Mouse (Mus musculus) limb, embryonic 13.5 days (tissue): Measurements from ENCODE around the gene Ell2. TPM values are rescaled to one million over a fixed set of nuclear protein-coding genes. Genes with fewer than 3 reads are reported as not detected.

Experiments
- ATAC-seq: fragments of 200-750 bp; cut with Nextera tagmentation; 2 replicates; pipeline ENCODE4 v1.8.0; 2017; ENCODE audit warnings: low read depth, moderate number of reproducible peaks, moderate TSS enrichment; ENCODE audit not compliant: low FRiP score
- H3K27ac ChIP-seq: fragments of 300-500 bp; sonication (generic); 2 replicates; pipeline ENCODE4 v1.5.1; 2015; ENCODE audit warnings: inconsistent platforms, mild to moderate bottlenecking, moderate library complexity
- H3K27me3 ChIP-seq: fragments of 300-500 bp; sonication (generic); 2 replicates; pipeline ENCODE4 v1.6.1; 2015; ENCODE audit warnings: mild to moderate bottlenecking, inconsistent platforms
- H3K36me3 ChIP-seq: fragments of 300-500 bp; sonication (generic); 2 replicates; pipeline ENCODE4 v1.6.1; 2015; ENCODE audit warnings: inconsistent platforms, mild to moderate bottlenecking, moderate library complexity
- H3K4me1 ChIP-seq: fragments of 300-500 bp; sonication (generic); 2 replicates; pipeline ENCODE4 v1.6.1; 2015; ENCODE audit warnings: inconsistent platforms
- H3K4me2 ChIP-seq: fragments of 300-500 bp; sonication (generic); replicated peaks from 2 replicates; pipeline ENCODE4 v1.6.1; 2015; ENCODE audit warnings: inconsistent platforms, mild to moderate bottlenecking, moderate library complexity
- H3K4me3 ChIP-seq: fragments of 300-500 bp; sonication (generic); 2 replicates; pipeline ENCODE4 v1.5.1; 2015; ENCODE audit warnings: moderate library complexity, mild to moderate bottlenecking, inconsistent platforms
- H3K9ac ChIP-seq: fragments of 300-500 bp; sonication (generic); 2 replicates; pipeline ENCODE4 v1.6.1; 2015; ENCODE audit warnings: mild to moderate bottlenecking, inconsistent platforms
- H3K9me3 ChIP-seq: fragments of 300-500 bp; sonication (generic); 2 replicates; pipeline ENCODE4 v1.6.1; 2016; ENCODE audit warnings: inconsistent platforms
- WGBS: fragments of 180-500 bp; shearing (Covaris S2); methylation state at CpG from one replicate; pipeline ENCODE4 v1.1.7; 2015; 5-methylcytosine and 5-hydroxymethylcytosine counted together
- polyA plus RNA-seq: library from polyadenylated mRNA; unstranded; fragments of >200 nt; fragmentation: Nextera tagmentation; extraction: Ambion mirVana; gene quantifications from 2 replicates; pipeline ENCODE4 v1.2.1, GENCODE M21; 2015

Gene Ell2
- polyA plus RNA-seq, 1 experiment from 2014 or later, result 6.7 TPM

GRCm38 (mm10) chr13:75776692-75777091, 70.1 kb downstream of the Ell2 start:
- H3K36me3 ChIP-seq, result peaks cover 16% of the 10 kb centered on the region
- H3K4me1 ChIP-seq, result peaks cover 3% of the 10 kb centered on the region; the same call in 1 of the 2 replicates
- no peaks in the 10 kb centered on the region for H3K9me3 ChIP-seq
- no peak for ATAC-seq
- 73% methylated on average over 1 of the region's 1 CpGs for WGBS
- no peaks in the 10 kb centered on the region for H3K27me3 ChIP-seq
- no peak overlapping the region for H3K4me2 ChIP-seq
- H3K27ac ChIP-seq, result no peak overlapping the region
- no peak overlapping the region for H3K9ac ChIP-seq
- H3K4me3 ChIP-seq, result no peak overlapping the region

DNA sequence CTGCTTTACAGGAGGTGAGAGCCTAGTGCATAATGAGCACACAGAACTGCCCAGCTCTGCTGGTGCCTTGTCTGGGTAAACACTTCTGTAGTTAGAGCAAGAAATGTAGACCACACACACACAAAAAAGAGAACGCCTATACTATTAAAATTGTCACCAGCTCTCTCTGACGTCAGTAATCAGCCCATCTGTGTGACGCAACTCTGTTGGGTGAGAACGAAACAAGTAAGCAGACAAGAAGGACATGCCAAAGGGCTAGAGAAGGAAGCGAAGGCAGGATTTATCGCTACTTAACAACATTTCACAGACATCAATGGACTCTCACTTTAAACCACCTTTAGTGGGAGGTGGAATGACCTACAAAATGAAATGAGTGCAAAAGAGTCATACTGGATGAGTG, 71.6 kb downstream of the Ell2 start:
- peaks cover 7% of the 10 kb centered on the region for H3K36me3 ChIP-seq
- H3K27ac ChIP-seq, result no peak overlapping the region
- H3K4me2 ChIP-seq, result no peak overlapping the region
- no peaks in the 10 kb centered on the region for H3K27me3 ChIP-seq
- no peak overlapping the region for H3K4me3 ChIP-seq
- WGBS, result 73% methylated on average over 6 of the region's 6 CpGs
- no peak overlapping the region for H3K9ac ChIP-seq
- H3K9me3 ChIP-seq, result no peaks in the 10 kb centered on the region
- peaks cover 3% of the 10 kb centered on the region; the same call in 1 of the 2 replicates for H3K4me1 ChIP-seq
- ATAC-seq, result no peak

DNA sequence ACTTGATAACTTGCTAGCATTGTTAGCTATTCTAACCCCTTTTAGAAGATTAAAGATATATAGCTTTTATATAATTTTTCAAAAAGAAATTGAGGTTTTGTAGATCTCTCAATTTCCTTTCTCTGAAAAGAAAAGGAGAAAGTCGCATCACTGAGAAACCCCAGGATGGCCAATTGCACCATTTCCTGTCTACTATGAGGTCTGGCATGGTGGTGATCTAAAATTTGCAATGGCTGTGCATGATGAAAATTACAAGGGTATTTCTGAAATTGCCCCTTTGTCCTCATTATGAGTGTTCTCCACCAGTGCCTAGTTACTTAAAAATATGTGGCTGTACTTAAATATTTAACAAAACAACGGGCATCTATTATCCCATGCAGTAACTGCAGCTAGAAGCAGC, 72.6 kb downstream of the Ell2 start:
- Histone ChIP-seq H3K36me3 (no peaks in the 10 kb centered on the region), H3K4me3 (no peak overlapping the region), H3K9me3 (no peaks in the 10 kb centered on the region), H3K9ac (no peak overlapping the region), H3K27me3 (no peaks in the 10 kb centered on the region), H3K27ac (no peak overlapping the region), H3K4me2 (no peak overlapping the region), H3K4me1 (peaks cover 3% of the 10 kb centered on the region; the same call in 1 of the 2 replicates)
- 77% methylated on average over 2 of the region's 2 CpGs for WGBS
- no peak for ATAC-seq

DNA sequence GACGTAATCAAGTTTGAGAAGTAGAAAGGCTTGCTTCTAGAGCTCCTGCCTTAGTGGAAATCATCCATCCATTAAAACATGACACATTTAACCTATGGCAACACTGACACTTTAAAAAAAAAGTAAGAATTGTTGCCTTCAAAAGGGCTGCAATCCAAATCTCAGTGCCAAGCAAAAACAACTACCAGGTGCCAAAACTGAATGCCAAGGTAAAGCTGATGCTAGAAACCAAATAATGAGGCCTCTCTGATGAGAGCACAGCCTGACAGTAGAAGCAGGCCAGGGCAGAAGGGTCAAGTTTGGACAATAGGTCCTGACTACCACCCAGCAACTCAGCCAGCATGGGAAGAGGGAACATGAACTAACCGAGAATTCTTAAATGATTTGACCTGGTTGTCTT, 73.5 kb downstream of the Ell2 start:
- Histone ChIP-seq H3K9me3 (no peaks in the 10 kb centered on the region), H3K4me2 (no peak overlapping the region), H3K9ac (no peak overlapping the region), H3K36me3 (no peaks in the 10 kb centered on the region), H3K27ac (no peak overlapping the region), H3K4me3 (no peak overlapping the region), H3K4me1 (peaks cover 3% of the 10 kb centered on the region; the same call in 1 of the 2 replicates), H3K27me3 (no peaks in the 10 kb centered on the region)
- WGBS, result 81% methylated on average over 2 of the region's 2 CpGs
- no peak for ATAC-seq

DNA sequence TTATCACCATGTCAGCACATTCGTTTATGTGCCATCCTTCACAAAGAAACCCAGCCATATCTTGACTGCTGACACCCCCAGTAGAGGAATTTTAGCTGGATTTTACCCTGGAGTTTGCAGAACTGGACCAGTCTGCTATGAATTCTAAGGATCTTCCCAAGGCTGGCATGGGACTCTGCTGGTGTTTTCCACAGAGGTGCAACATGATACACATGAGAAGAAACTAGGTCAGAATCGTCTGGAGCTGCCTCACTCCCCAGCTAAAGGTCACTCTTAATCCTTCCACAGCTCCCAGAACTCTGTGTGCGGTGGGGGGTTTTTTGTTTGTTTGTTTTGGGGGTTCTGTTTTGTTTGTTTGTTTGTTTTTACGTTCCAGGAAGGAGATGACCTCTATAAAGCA, 79.2 kb downstream of the Ell2 start:
- H3K27me3 ChIP-seq, result no peaks in the 10 kb centered on the region
- WGBS, result 53% methylated on average over 4 of the region's 4 CpGs
- H3K4me3 ChIP-seq, result no peak overlapping the region

GRCm38 (mm10) chr13:75786264-75786663, 79.7 kb downstream of the Ell2 start:
- Histone ChIP-seq H3K27ac (no peak overlapping the region), H3K36me3 (no peaks in the 10 kb centered on the region), H3K4me1 (no peaks in the 10 kb centered on the region), H3K9me3 (no peaks in the 10 kb centered on the region), H3K9ac (no peak overlapping the region), H3K27me3 (no peaks in the 10 kb centered on the region), H3K4me2 (no peak overlapping the region), H3K4me3 (no peak overlapping the region)
- WGBS, result 92% methylated on average over 11 of the region's 11 CpGs
- ATAC-seq, result no peak

More for the DNA sequence above, 79.2 kb downstream of the Ell2 start:
- Histone ChIP-seq H3K4me1 (no peaks in the 10 kb centered on the region), H3K27ac (no peak overlapping the region), H3K9me3 (no peaks in the 10 kb centered on the region), H3K36me3 (no peaks in the 10 kb centered on the region), H3K9ac (no peak overlapping the region), H3K4me2 (no peak overlapping the region)
- no peak for ATAC-seq

GRCm38 (mm10) chr13:75787364-75787763, 80.8 kb downstream of the Ell2 start:
- 90% methylated on average over 3 of the region's 3 CpGs for WGBS
- no peak overlapping the region for H3K4me2 ChIP-seq
- ATAC-seq, result no peak

DNA sequence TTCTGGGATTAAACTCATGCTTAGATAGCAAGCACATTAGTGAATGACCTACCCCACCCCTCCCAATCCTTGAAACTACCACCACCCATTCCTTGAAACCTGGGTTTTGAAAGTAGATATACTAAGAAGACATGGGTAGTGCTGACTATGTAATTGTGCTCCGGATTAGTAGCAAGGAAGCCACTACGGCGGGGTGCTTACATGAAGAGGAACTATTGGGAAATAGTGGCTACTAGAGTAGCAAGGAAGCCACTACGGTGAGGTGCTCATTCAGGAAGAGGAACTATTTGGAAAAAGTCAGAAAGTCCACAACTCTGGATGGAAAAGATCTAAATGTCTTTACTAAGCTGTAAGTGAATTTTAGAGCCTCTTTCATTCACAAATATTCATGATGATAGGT, 81.6 kb downstream of the Ell2 start:
- no peak overlapping the region for H3K27ac ChIP-seq
- no peak for ATAC-seq
- no peak overlapping the region for H3K4me2 ChIP-seq
- no peaks in the 10 kb centered on the region for H3K27me3 ChIP-seq
- no peaks in the 10 kb centered on the region for H3K4me1 ChIP-seq
- no peak overlapping the region for H3K9ac ChIP-seq
- 93% methylated on average over 4 of the region's 4 CpGs for WGBS
- no peaks in the 10 kb centered on the region for H3K9me3 ChIP-seq
- H3K4me3 ChIP-seq, result no peak overlapping the region
- H3K36me3 ChIP-seq, result no peaks in the 10 kb centered on the region

More at GRCm38 (mm10) chr13:75787364-75787763, 80.8 kb downstream of the Ell2 start:
- H3K27me3 ChIP-seq, result no peaks in the 10 kb centered on the region
- no peaks in the 10 kb centered on the region for H3K4me1 ChIP-seq
- no peaks in the 10 kb centered on the region for H3K36me3 ChIP-seq
- no peak overlapping the region for H3K9ac ChIP-seq
- H3K9me3 ChIP-seq, result no peaks in the 10 kb centered on the region
- no peak overlapping the region for H3K27ac ChIP-seq
- H3K4me3 ChIP-seq, result no peak overlapping the region

GRCm38 (mm10) chr13:75789061-75789834, 82.7 kb downstream of the Ell2 start:
- Histone ChIP-seq H3K4me2 (no peak overlapping the region), H3K27ac (no peak overlapping the region), H3K9me3 (no peaks in the 10 kb centered on the region), H3K27me3 (no peaks in the 10 kb centered on the region), H3K4me3 (no peak overlapping the region), H3K9ac (no peak overlapping the region), H3K4me1 (no peaks in the 10 kb centered on the region), H3K36me3 (no peaks in the 10 kb centered on the region)
- 85% methylated on average over 2 of the region's 2 CpGs for WGBS
- ATAC-seq, result no peak

GRCm38 (mm10) chr13:75790550-75791205, 84.1 kb downstream of the Ell2 start:
- H3K27ac ChIP-seq, result no peak overlapping the region
- WGBS, result 82% methylated on average over 1 of the region's 1 CpGs
- no peak overlapping the region for H3K4me2 ChIP-seq
- no peak for ATAC-seq
- no peaks in the 10 kb centered on the region for H3K36me3 ChIP-seq
- H3K27me3 ChIP-seq, result no peaks in the 10 kb centered on the region
- H3K9me3 ChIP-seq, result no peaks in the 10 kb centered on the region
- no peak overlapping the region for H3K4me3 ChIP-seq
- no peaks in the 10 kb centered on the region for H3K4me1 ChIP-seq
- H3K9ac ChIP-seq, result no peak overlapping the region

- no peak for ATAC-seq
- Histone ChIP-seq H3K4me1 (peaks cover 4% of the 10 kb centered on the region; the same call in 1 of the 2 replicates), H3K27ac (no peak overlapping the region), H3K4me3 (no peak overlapping the region), H3K36me3 (no peaks in the 10 kb centered on the region), H3K9me3 (no peaks in the 10 kb centered on the region), H3K4me2 (no peak overlapping the region), H3K9ac (no peak overlapping the region), H3K27me3 (no peaks in the 10 kb centered on the region)
- WGBS, result 67% methylated on average over 6 of the region's 6 CpGs
Observed at GRCm38 (mm10) chr13:75793863-75794629, 87.5 kb downstream of the Ell2 start.
